Mouse (Mus musculus) neural tube, embryonic 11.5 days (tissue): ENCODE results near the gene Ilf2. TPM values are rescaled to one million over a fixed set of nuclear protein-coding genes. Genes with fewer than 3 reads are reported as not detected.

ENCODE experiments used
- polyA plus RNA-seq: library from polyadenylated mRNA; unstranded; fragments of >200 nt; fragmentation: Nextera tagmentation; extraction: Ambion mirVana; gene quantifications from 2 replicates; pipeline ENCODE4 v1.2.1, GENCODE M21; 2014

Gene Ilf2
- polyA plus RNA-seq, 1 experiment from 2014 or later = 333 TPM

Other genes with a start within 250 kb of the Ilf2 start
- 92.3 and 92.4 TPM in 2 replicates for gene Jtb, start 244.5 kb upstream of the Ilf2 start, polyA plus RNA-seq
- 3.4 and 4.0 TPM in 2 replicates for gene Creb3l4, start 232.6 kb upstream of the Ilf2 start, polyA plus RNA-seq
- gene Slc39a1, start 228.0 kb upstream of the Ilf2 start, polyA plus RNA-seq = 50.6 and 51.4 TPM in 2 replicates
- gene Crtc2, start 222.0 kb upstream of the Ilf2 start, polyA plus RNA-seq = 9.8 and 13.9 TPM in 2 replicates
- 4.7 and 6.2 TPM in 2 replicates for gene Dennd4b, start 210.9 kb upstream of the Ilf2 start, polyA plus RNA-seq
- gene Gatad2b, start 182.9 kb upstream of the Ilf2 start, polyA plus RNA-seq = 9.2 and 11.4 TPM in 2 replicates
- gene Slc27a3, start 86.2 kb upstream of the Ilf2 start, polyA plus RNA-seq = 11.6 and 14.1 TPM in 2 replicates
- gene Ints3, start 42.5 kb upstream of the Ilf2 start, polyA plus RNA-seq = 36.8 and 45.8 TPM in 2 replicates
- gene Npr1, start 10.3 kb upstream of the Ilf2 start, polyA plus RNA-seq = 3.1 and 3.5 TPM in 2 replicates
- 77.3 and 77.7 TPM in 2 replicates for gene Snapin, start 14.9 kb downstream of the Ilf2 start, polyA plus RNA-seq
- gene Chtop, start 33.4 kb downstream of the Ilf2 start, polyA plus RNA-seq = 133 and 134 TPM in 2 replicates
- gene S100a1, start 38.3 kb downstream of the Ilf2 start, polyA plus RNA-seq = 4.6 and 8.4 TPM in 2 replicates
- gene S100a13, start 38.3 kb downstream of the Ilf2 start, polyA plus RNA-seq = 11.2 and 12.7 TPM in 2 replicates
- not detected in 2 replicates for gene S100a14, start 50.7 kb downstream of the Ilf2 start, polyA plus RNA-seq
- 39.2 and 40.0 TPM in 2 replicates for gene S100a16, start 61.1 kb downstream of the Ilf2 start, polyA plus RNA-seq
- not detected in 2 replicates for gene S100a3, start 84.5 kb downstream of the Ilf2 start, polyA plus RNA-seq
- not detected in 2 replicates for gene S100a2, start 114.1 kb downstream of the Ilf2 start, polyA plus RNA-seq
- gene Gm42674, start 125.8 kb downstream of the Ilf2 start, polyA plus RNA-seq = not detected in 2 replicates
- 0.55 TPM in 1 of 2 replicates, not detected in the other for gene S100a4, start 127.6 kb downstream of the Ilf2 start, polyA plus RNA-seq
- gene S100a5, start 132.4 kb downstream of the Ilf2 start, polyA plus RNA-seq = not detected in 2 replicates
- gene S100a6, start 136.8 kb downstream of the Ilf2 start, polyA plus RNA-seq = 7.3 and 8.2 TPM in 2 replicates
- not detected in 2 replicates for gene S100a7a, start 177.9 kb downstream of the Ilf2 start, polyA plus RNA-seq
- 4.8 and 5.3 TPM in 2 replicates for gene S100a8, start 192.9 kb downstream of the Ilf2 start, polyA plus RNA-seq
- 2.6 and 5.2 TPM in 2 replicates for gene S100a9, start 219.6 kb downstream of the Ilf2 start, polyA plus RNA-seq